Mouse (Mus musculus): Measurements from ENCODE around the gene Fgd5. TPM values are rescaled to one million over a fixed set of nuclear protein-coding genes. Genes with fewer than 3 reads are reported as not detected.

Gene Fgd5
- polyA plus RNA-seq, 1 experiment from 2014 or later, result 16.9 TPM

DNA sequence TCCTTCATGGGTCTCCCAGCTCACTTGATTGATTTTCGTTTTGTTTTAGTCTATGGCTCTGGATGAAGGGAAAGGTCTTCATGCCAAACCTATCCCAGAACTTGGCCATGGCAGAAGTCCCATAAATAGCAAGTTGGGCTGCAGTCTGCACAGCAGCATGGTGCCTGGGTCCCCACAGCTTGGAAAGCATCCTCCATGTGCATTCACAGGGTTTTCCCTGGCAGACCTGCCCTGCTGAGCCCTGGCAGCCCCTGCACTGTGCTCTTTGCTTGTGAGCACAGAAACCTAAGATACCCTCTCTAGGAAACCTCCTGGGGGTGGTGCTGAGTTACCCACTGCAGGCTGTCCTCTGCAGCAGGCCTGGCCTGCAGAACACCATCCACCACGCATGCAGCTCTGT lies 32.2 kb downstream of the Fgd5 start:
- H3K4me1 ChIP-seq (ENCODE audit: insufficient read depth), result no peaks in the 10 kb centered on the region
- no peaks in the 10 kb centered on the region for H3K9me3 ChIP-seq (ENCODE audit: low read depth, low read length)
- H3K4me2 ChIP-seq, result no peak overlapping the region
- TF ChIP-seq CTCF (IDR thresholded peaks at IDR 0.05; ENCODE audit: low read depth), result no peak
- DNase-seq (no peak), ATAC-seq (ENCODE audit: insufficient read depth) (no peak)
- 81% methylated on average over 2 of the region's 2 CpGs for WGBS
- no peaks in the 10 kb centered on the region for H3K27me3 ChIP-seq (ENCODE audit: insufficient read depth, low read length)
- no peaks in the 10 kb centered on the region for H3K36me3 ChIP-seq (ENCODE audit: insufficient read depth)
- no peak overlapping the region for H3K27ac ChIP-seq (ENCODE audit: low read depth)
- H3K4me3 ChIP-seq (ENCODE audit: low read depth, low read length), result no peak overlapping the region
- no peak overlapping the region for H3K9ac ChIP-seq

DNA sequence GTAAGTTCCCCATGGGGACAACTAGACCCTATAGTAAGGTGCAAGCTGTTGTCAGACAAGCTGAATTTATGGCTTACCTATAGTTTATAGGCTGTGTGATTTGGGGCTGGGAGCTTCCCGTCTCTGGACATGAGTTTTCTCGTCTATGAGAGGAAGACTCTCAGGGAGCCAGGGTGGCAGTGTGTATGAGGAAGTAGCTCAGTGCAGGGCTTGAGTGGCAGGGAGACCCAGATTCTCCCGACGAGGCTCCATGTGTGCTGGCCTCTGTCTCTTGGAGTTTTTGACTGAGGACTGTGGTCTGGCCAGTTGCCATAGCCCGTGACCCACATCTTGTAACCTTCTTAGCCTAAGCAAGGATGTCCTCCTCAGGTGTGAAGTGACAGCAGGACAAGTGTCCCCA lies 33.7 kb downstream of the Fgd5 start:
- no peaks in the 10 kb centered on the region for H3K4me1 ChIP-seq (ENCODE audit: insufficient read depth)
- ATAC-seq (ENCODE audit: insufficient read depth) (no peak), DNase-seq (no peak)
- no peak overlapping the region for H3K4me3 ChIP-seq (ENCODE audit: low read depth, low read length)
- no peaks in the 10 kb centered on the region for H3K27me3 ChIP-seq (ENCODE audit: insufficient read depth, low read length)
- no peak overlapping the region for H3K9ac ChIP-seq
- TF ChIP-seq CTCF (IDR thresholded peaks at IDR 0.05; ENCODE audit: low read depth), result no peak
- no peak overlapping the region for H3K4me2 ChIP-seq
- H3K27ac ChIP-seq (ENCODE audit: low read depth), result no peak overlapping the region
- no peaks in the 10 kb centered on the region for H3K9me3 ChIP-seq (ENCODE audit: low read depth, low read length)
- H3K36me3 ChIP-seq (ENCODE audit: insufficient read depth), result no peaks in the 10 kb centered on the region
- 59% methylated on average over 5 of the region's 5 CpGs for WGBS

DNA sequence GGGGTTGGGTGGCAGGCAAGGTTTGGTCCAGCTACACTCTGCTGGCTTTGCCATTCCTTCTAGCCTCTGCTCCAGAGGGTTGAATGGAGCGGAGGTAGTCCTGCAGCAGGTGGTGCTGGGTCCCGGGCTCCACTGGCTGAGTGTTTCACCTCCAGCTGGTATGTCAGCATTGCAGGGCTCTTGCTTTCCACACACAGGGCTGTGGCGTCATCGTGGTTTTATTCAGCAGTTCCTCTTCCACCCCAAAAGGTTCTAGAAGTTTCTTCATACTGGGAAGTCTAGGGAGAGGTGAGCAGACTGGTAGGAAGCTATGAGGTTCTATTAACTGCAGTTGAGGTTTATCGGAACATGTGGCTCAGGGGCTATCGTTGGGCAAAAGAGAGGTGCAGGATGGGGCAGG lies 34.4 kb downstream of the Fgd5 start:
- Histone ChIP-seq H3K4me3 (ENCODE audit: low read depth, low read length) (no peak overlapping the region), H3K9ac (no peak overlapping the region), H3K9me3 (ENCODE audit: low read depth, low read length) (no peaks in the 10 kb centered on the region), H3K4me1 (ENCODE audit: insufficient read depth) (no peaks in the 10 kb centered on the region), H3K4me2 (no peak overlapping the region), H3K27me3 (ENCODE audit: insufficient read depth, low read length) (no peaks in the 10 kb centered on the region), H3K27ac (ENCODE audit: low read depth) (no peak overlapping the region), H3K36me3 (ENCODE audit: insufficient read depth) (no peaks in the 10 kb centered on the region)
- no peak for TF ChIP-seq CTCF (IDR thresholded peaks at IDR 0.05; ENCODE audit: low read depth)
- no peak for DNase-seq
- 84% methylated on average over 6 of the region's 6 CpGs for WGBS
- ATAC-seq (ENCODE audit: insufficient read depth), result no peak

DNA sequence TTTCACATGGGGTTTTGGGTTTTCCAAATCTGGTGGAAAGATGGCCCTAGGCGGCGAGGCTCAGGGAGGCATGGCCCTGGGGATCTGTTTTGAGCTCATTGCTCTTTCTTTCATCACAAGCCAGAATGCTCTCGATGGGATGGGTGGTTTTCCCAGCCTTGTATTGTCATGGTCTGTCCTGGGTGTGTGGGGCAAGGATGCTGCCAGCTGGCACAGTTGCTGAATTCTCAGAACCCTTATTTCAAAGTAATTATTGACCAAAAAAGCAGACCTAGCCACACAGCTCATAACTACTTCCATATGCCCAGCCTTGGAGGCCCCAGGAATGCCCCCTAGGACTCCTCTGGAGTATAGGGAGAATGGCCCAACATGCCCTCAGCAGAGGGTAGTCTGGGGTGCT lies 34.9 kb downstream of the Fgd5 start:
- H3K4me3 ChIP-seq (ENCODE audit: low read depth, low read length), result no peak overlapping the region
- DNase-seq, result no peak
- no peak for TF ChIP-seq CTCF (IDR thresholded peaks at IDR 0.05; ENCODE audit: low read depth)
- no peaks in the 10 kb centered on the region for H3K36me3 ChIP-seq (ENCODE audit: insufficient read depth)
- WGBS, result 80% methylated on average over 3 of the region's 3 CpGs
- H3K9me3 ChIP-seq (ENCODE audit: low read depth, low read length), result no peaks in the 10 kb centered on the region
- no peak overlapping the region for H3K4me2 ChIP-seq
- no peak overlapping the region for H3K27ac ChIP-seq (ENCODE audit: low read depth)
- H3K9ac ChIP-seq, result no peak overlapping the region
- no peaks in the 10 kb centered on the region for H3K27me3 ChIP-seq (ENCODE audit: insufficient read depth, low read length)
- no peak for ATAC-seq (ENCODE audit: insufficient read depth)
- no peaks in the 10 kb centered on the region for H3K4me1 ChIP-seq (ENCODE audit: insufficient read depth)

DNA sequence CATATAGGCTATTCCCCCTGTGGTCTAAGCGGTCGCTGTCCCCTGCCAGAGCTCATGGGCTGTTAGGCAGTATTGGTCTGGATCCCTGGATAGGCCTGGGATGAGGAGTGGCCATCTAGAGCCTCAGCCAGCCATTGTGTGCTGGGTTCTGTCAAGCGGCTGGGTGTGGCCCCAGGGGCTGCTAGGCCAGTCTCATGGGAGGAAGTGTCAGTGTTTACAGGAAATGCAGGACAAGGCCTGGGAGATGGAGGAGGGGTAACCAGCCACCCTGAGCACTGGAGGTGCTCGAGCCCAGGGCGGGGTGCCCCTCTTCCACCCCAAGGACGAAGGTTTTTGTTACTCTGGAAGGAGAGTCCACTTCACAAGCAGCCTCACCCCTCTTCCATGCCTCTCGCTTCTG lies 36.3 kb downstream of the Fgd5 start:
- H3K9ac ChIP-seq, result no peak overlapping the region
- H3K9me3 ChIP-seq (ENCODE audit: low read depth, low read length), result no peaks in the 10 kb centered on the region
- no peak overlapping the region for H3K27ac ChIP-seq (ENCODE audit: low read depth)
- no peaks in the 10 kb centered on the region for H3K36me3 ChIP-seq (ENCODE audit: insufficient read depth)
- H3K4me1 ChIP-seq (ENCODE audit: insufficient read depth), result no peaks in the 10 kb centered on the region
- no peak for ATAC-seq (ENCODE audit: insufficient read depth)
- peak; percentile 17 for DNase-seq
- no peaks in the 10 kb centered on the region for H3K27me3 ChIP-seq (ENCODE audit: insufficient read depth, low read length)
- H3K4me2 ChIP-seq, result no peak overlapping the region
- no peak overlapping the region for H3K4me3 ChIP-seq (ENCODE audit: low read depth, low read length)
- TF ChIP-seq CTCF (IDR thresholded peaks at IDR 0.05; ENCODE audit: low read depth), result no peak
- WGBS, result 58% methylated on average over 7 of the region's 7 CpGs

DNA sequence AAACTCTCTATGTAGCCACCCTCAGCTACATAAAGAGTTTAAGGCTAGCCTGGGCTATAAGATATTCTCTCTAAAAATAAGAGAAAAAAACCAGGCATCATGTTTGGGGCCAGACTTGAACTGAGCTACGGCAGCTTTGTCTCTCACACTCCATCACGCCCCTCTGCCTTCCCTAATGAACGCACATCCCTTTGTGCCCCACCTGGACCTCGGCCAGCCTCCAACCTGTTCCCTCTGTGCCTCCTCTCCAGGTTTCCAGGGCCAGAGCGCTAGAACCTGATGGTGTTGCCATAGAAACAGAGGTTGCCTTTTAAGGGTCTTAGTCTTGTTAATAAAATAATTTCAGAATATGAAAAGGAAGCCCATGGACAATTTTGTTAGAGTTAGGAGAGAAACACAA lies 37.2 kb downstream of the Fgd5 start:
- Histone ChIP-seq H3K9me3 (ENCODE audit: low read depth, low read length) (no peaks in the 10 kb centered on the region), H3K4me3 (ENCODE audit: low read depth, low read length) (no peak overlapping the region), H3K4me1 (ENCODE audit: insufficient read depth) (no peaks in the 10 kb centered on the region), H3K27me3 (ENCODE audit: insufficient read depth, low read length) (no peaks in the 10 kb centered on the region), H3K36me3 (ENCODE audit: insufficient read depth) (no peaks in the 10 kb centered on the region), H3K9ac (no peak overlapping the region), H3K27ac (ENCODE audit: low read depth) (no peak overlapping the region), H3K4me2 (no peak overlapping the region)
- TF ChIP-seq CTCF (IDR thresholded peaks at IDR 0.05; ENCODE audit: low read depth), result no peak
- 74% methylated on average over 5 of the region's 5 CpGs for WGBS
- DNase-seq (no peak), ATAC-seq (ENCODE audit: insufficient read depth) (no peak)

DNA sequence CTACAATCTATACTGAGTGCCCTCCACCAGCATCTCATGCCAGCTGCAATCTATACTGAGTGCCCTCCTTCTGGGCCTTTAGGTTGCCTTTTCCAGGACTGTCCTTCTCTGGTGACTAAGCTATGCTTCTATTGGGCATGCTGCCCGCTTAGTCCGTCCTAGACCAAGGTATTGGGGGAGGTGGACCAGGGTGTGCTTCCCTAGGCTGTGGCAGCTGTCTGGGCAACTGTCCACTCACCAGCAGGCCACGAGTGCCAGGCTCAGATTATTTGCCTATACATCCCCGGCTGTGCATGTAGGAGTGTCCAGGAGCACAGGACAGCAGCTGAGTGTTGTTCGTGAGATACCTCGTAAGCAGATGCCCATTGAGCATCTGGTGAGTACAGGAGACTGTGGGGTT lies 38.1 kb downstream of the Fgd5 start:
- Histone ChIP-seq H3K4me2 (no peak overlapping the region), H3K9me3 (ENCODE audit: low read depth, low read length) (no peaks in the 10 kb centered on the region), H3K4me3 (ENCODE audit: low read depth, low read length) (no peak overlapping the region), H3K27me3 (ENCODE audit: insufficient read depth, low read length) (no peaks in the 10 kb centered on the region), H3K4me1 (ENCODE audit: insufficient read depth) (no peaks in the 10 kb centered on the region), H3K9ac (no peak overlapping the region), H3K27ac (ENCODE audit: low read depth) (no peak overlapping the region), H3K36me3 (ENCODE audit: insufficient read depth) (no peaks in the 10 kb centered on the region)
- no peak for DNase-seq
- TF ChIP-seq CTCF (IDR thresholded peaks at IDR 0.05; ENCODE audit: low read depth), result no peak
- 72% methylated on average over 6 of the region's 6 CpGs for WGBS
- ATAC-seq (ENCODE audit: insufficient read depth), result no peak

DNA sequence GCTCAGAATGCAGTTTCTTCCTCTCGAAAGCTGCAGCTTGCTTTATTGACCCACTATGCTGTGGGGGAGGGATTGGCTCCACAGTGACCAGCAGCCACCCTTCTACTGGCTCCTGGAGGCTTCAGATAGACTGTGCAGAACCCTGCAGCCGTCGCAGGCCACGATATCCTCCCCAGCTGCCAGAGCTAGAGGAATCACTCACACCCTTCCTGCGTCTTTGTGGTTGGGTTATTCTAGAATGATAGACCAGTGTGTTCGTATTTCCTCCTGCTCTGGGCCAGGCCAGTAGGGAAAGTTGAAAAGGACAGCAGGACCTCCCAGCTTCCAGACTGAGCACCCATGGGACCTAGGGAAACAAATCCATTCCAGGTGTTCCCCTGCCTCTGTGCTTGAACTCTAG lies 39.7 kb downstream of the Fgd5 start:
- Histone ChIP-seq H3K9ac (no peak overlapping the region), H3K27me3 (ENCODE audit: insufficient read depth, low read length) (no peaks in the 10 kb centered on the region), H3K4me2 (no peak overlapping the region), H3K9me3 (ENCODE audit: low read depth, low read length) (no peaks in the 10 kb centered on the region), H3K36me3 (ENCODE audit: insufficient read depth) (no peaks in the 10 kb centered on the region), H3K4me3 (ENCODE audit: low read depth, low read length) (no peak overlapping the region), H3K4me1 (ENCODE audit: insufficient read depth) (no peaks in the 10 kb centered on the region), H3K27ac (ENCODE audit: low read depth) (no peak overlapping the region)
- WGBS, result 46% methylated on average over 6 of the region's 6 CpGs
- no peak for TF ChIP-seq CTCF (IDR thresholded peaks at IDR 0.05; ENCODE audit: low read depth)
- DNase-seq, result no peak
- ATAC-seq (ENCODE audit: insufficient read depth), result no peak

Measured in lung, embryonic 14.5 days (tissue).